Mouse (Mus musculus) 3T3-L1 (cell line): ENCODE measurements around the gene Cemip2.

ENCODE experiments used
- DNase-seq: peaks from one replicate; pipeline ENCODE4 v3.0.0-alpha.2; 2015; ENCODE audit warnings: low read depth, low spot score

Cemip2 gene

GRCm38 (mm10) chr19:21778147-21778917 is at the start of gene Cemip2:
Gene Cemip2, plus strand, starts transcription at chr19:21778342.
- DNase-seq = peak; percentile 95

GRCm38 (mm10) chr19:21728342-21728741 is 49.8 kb upstream of the Cemip2 start:
- no peak for DNase-seq

- DNase-seq = peak; percentile 56
Observed at GRCm38 (mm10) chr19:21731887-21732286, 46.3 kb upstream of the Cemip2 start.

- no peak for DNase-seq
Observed at GRCm38 (mm10) chr19:21733176-21733575, 45.0 kb upstream of the Cemip2 start.

GRCm38 (mm10) chr19:21734112-21734511 is 44.0 kb upstream of the Cemip2 start:
- DNase-seq = peak; percentile 76

- DNase-seq = no peak
Observed at GRCm38 (mm10) chr19:21737446-21737845, 40.7 kb upstream of the Cemip2 start.

- DNase-seq = peak; percentile 80
Observed at GRCm38 (mm10) chr19:21737881-21738590, 40.1 kb upstream of the Cemip2 start.

GRCm38 (mm10) chr19:21738591-21739280 is 39.4 kb upstream of the Cemip2 start:
- DNase-seq = no peak

GRCm38 (mm10) chr19:21742138-21742537 is 36.0 kb upstream of the Cemip2 start:
- no peak for DNase-seq

GRCm38 (mm10) chr19:21745586-21745985 is 32.6 kb upstream of the Cemip2 start:
- no peak for DNase-seq

GRCm38 (mm10) chr19:21747356-21747755 is 30.8 kb upstream of the Cemip2 start:
- DNase-seq = peak; percentile 80

GRCm38 (mm10) chr19:21750154-21750553 is 28.0 kb upstream of the Cemip2 start:
- DNase-seq = no peak

GRCm38 (mm10) chr19:21761676-21762075 is 16.5 kb upstream of the Cemip2 start:
- DNase-seq = no peak

GRCm38 (mm10) chr19:21764013-21764412 is 14.1 kb upstream of the Cemip2 start:
- DNase-seq = peak; percentile 51

GRCm38 (mm10) chr19:21764738-21765137 is 13.4 kb upstream of the Cemip2 start:
- no peak for DNase-seq

- DNase-seq = no peak
Observed at GRCm38 (mm10) chr19:21767500-21768045, 10.6 kb upstream of the Cemip2 start.

GRCm38 (mm10) chr19:21769796-21770195 is 8.3 kb upstream of the Cemip2 start:
- peak; percentile 69 for DNase-seq

- no peak for DNase-seq
Observed at GRCm38 (mm10) chr19:21771586-21771985, 6.6 kb upstream of the Cemip2 start.

- DNase-seq = no peak
Observed at GRCm38 (mm10) chr19:21773621-21774020, 4.5 kb upstream of the Cemip2 start.

GRCm38 (mm10) chr19:21775629-21776028 is 2.5 kb upstream of the Cemip2 start:
- no peak for DNase-seq

- peak; percentile 87 for DNase-seq
Observed at GRCm38 (mm10) chr19:21776671-21777070, 1.5 kb upstream of the Cemip2 start.

- peak; percentile 86 for DNase-seq
Observed at GRCm38 (mm10) chr19:21777171-21777731, 891 bp upstream of the Cemip2 start.
